Mouse (Mus musculus) liver, embryonic 14.5 days (tissue): ENCODE results near the gene Hapln4.

ENCODE experiments used
- CTCF ChIP-seq: IDR thresholded peaks from 2 replicates; pipeline ENCODE4 v1.5.1; 2016; ENCODE audit warnings: antibody characterized with exemption, low read depth, control low read depth
- EP300 ChIP-seq: IDR thresholded peaks from 2 replicates; pipeline ENCODE4 v1.6.1; 2016; ENCODE audit warnings: antibody characterized with exemption, low read depth

- TF ChIP-seq CTCF (no peak), EP300 (no peak)
Observed at GRCm38 (mm10) chr8:70086151-70086550, 2.9 kb downstream of the Hapln4 start.
